Mouse (Mus musculus) myocyte (in vitro differentiated cells): ENCODE results near the gene Ank3. TPM values are rescaled to one million over a fixed set of nuclear protein-coding genes. Genes with fewer than 3 reads are reported as not detected.

Experiments used
- H3K27me3 ChIP-seq: one replicate; pipeline ENCODE4 v1.6.1; 2011; ENCODE audit not compliant: control insufficient read depth, insufficient read depth, insufficient read length
- H3K36me3 ChIP-seq: one replicate; pipeline ENCODE4 v1.6.1; 2011; ENCODE audit not compliant: control insufficient read depth, insufficient read depth
- H3K4me2 ChIP-seq: one replicate; pipeline ENCODE4 v1.6.1; 2011; ENCODE audit warnings: low read depth, control low read depth
- H3K4me3 ChIP-seq: one replicate; pipeline ENCODE4 v1.5.1; 2011; ENCODE audit warnings: mild to moderate bottlenecking, control low read depth, moderate library complexity
- H3K79me2 ChIP-seq: one replicate; pipeline ENCODE4 v1.6.1; 2011; ENCODE audit not compliant: control insufficient read depth, insufficient read depth
- H3ac ChIP-seq: one replicate; pipeline ENCODE4 v1.6.1; 2011; ENCODE audit not compliant: control insufficient read depth, insufficient read length
- CEBPB ChIP-seq: IDR thresholded peaks from 2 replicates; pipeline ENCODE4 v1.6.1; 2011; ENCODE audit warnings: mild to moderate bottlenecking, moderate library complexity; ENCODE audit not compliant: poor library complexity, insufficient read depth, severe bottlenecking
- E2F4 ChIP-seq: IDR thresholded peaks from one replicate; pipeline ENCODE4 v1.6.1; 2011; ENCODE audit warnings: mild to moderate bottlenecking, control low read depth, moderate library complexity; ENCODE audit not compliant: insufficient read depth
- MAX ChIP-seq: IDR thresholded peaks from one replicate; pipeline ENCODE4 v1.6.1; 2011; ENCODE audit warnings: low read depth, mild to moderate bottlenecking, control low read depth
- MYOD1 ChIP-seq, 3 experiments: IDR thresholded peaks; one replicate each; pipeline ENCODE4 v1.6.1; 2011; ENCODE audit warnings: control low read depth in 2 of 3, low read depth in 2 of 3, mild to moderate bottlenecking in 2 of 3, moderate library complexity in 1 of 3; ENCODE audit not compliant: insufficient read length in 2 of 3, control insufficient read depth in 1 of 3
- MYOG ChIP-seq, 3 experiments: IDR thresholded peaks; one replicate each; pipeline ENCODE4 v1.6.1; 2011; ENCODE audit warnings: control low read depth in 2 of 3, low read depth in 2 of 3, mild to moderate bottlenecking in 2 of 3; ENCODE audit not compliant: insufficient read length in 2 of 3, control insufficient read depth in 1 of 3, insufficient read depth in 1 of 3
- POLR2A ChIP-seq: IDR thresholded peaks from one replicate; pipeline ENCODE4 v1.6.1; 2011; ENCODE audit warnings: low read depth, mild to moderate bottlenecking, control low read depth, moderate library complexity; ENCODE audit not compliant: insufficient read length
- POLR2AphosphoS2 ChIP-seq: IDR thresholded peaks from one replicate; pipeline ENCODE4 v1.6.1; 2011; ENCODE audit warnings: low read depth, control low read depth; ENCODE audit not compliant: insufficient read length
- REST ChIP-seq: IDR thresholded peaks from one replicate; pipeline ENCODE4 v1.6.1; 2011; ENCODE audit warnings: mild to moderate bottlenecking, control low read depth, moderate library complexity; ENCODE audit not compliant: insufficient read depth, insufficient read length
- SRF ChIP-seq: IDR thresholded peaks from one replicate; pipeline ENCODE4 v1.6.1; 2011; ENCODE audit warnings: low read depth; ENCODE audit not compliant: control insufficient read depth, insufficient read length
- TCF12 ChIP-seq: IDR thresholded peaks from one replicate; pipeline ENCODE4 v1.6.1; 2011; ENCODE audit warnings: mild to moderate bottlenecking, control low read depth; ENCODE audit not compliant: poor library complexity, insufficient read depth, severe bottlenecking
- TCF3 ChIP-seq: IDR thresholded peaks from one replicate; pipeline ENCODE4 v1.6.1; 2011; ENCODE audit warnings: low read depth, control low read depth; ENCODE audit not compliant: insufficient read length
- USF1 ChIP-seq: IDR thresholded peaks from one replicate; pipeline ENCODE4 v1.6.1; 2011; ENCODE audit warnings: low read depth, mild to moderate bottlenecking, control low read depth, moderate library complexity
- polyA plus RNA-seq: library from polyadenylated mRNA; unstranded; fragments of >200 nt; fragmentation: generic; extraction: Trizol; gene quantifications from one replicate; pipeline ENCODE4 v1.2.1, GENCODE M21; 2012; ENCODE audit warnings: missing spikeins

The Ank3 gene
- polyA plus RNA-seq, 1 experiment = 5.5 TPM

DNA sequence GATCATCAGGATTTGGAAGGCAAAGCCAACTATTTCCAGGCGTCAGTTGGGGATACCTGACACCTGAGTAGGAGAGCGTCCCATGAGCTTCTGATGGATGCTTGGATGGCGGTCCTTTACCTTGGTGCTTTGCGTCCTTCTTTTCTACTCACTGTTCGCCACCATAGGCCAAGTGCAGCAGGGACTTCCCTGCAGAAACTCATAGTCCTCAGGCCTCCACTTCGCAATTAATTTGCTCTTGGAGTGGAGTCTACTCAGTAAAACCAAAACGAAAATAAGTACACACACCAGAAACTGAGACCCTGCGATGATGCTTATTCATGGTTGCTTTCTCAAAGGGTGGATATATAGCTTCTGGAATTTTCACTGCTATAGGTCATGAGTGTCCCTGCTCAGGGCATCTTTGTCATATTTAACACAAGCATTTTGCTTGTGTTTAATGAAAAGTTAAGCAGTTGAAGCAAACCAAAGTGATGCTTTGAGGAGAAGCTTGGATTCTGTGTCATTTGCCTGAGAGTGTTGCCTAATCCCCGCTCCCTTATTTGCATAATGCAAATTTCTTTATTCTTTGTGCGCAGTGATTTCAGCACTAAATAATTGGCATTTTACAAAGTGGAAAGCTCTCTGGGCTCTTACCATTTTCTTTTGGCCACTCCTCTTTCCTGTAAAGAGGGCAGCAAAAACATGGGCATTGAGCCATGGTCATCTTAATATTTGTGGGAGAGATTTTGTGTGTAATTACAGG, 145.5 kb downstream of the Ank3 start:
- H3ac ChIP-seq = no peak overlapping the region
- no peak overlapping the region for H3K4me3 ChIP-seq
- no peaks in the 10 kb centered on the region for H3K27me3 ChIP-seq
- TF ChIP-seq POLR2A (no peak), MAX (no peak), E2F4 (no peak), SRF (no peak), TCF3 (no peak), USF1 (no peak), TCF12 (no peak), CEBPB (no peak), REST (no peak), MYOG (IDR thresholded peaks at IDR 0.05; ENCODE audit: control insufficient read depth in 1 of 3, insufficient read depth in 1 of 3, insufficient read length in 2 of 3, low read depth in 2 of 3) (no peak), MYOD1 (IDR thresholded peaks at IDR 0.05; ENCODE audit: control insufficient read depth in 1 of 3, insufficient read length in 2 of 3, low read depth in 2 of 3) (no peak), POLR2AphosphoS2 (no peak)
- no peaks in the 10 kb centered on the region for H3K79me2 ChIP-seq
- no peak overlapping the region for H3K4me2 ChIP-seq
- no peaks in the 10 kb centered on the region for H3K36me3 ChIP-seq

DNA sequence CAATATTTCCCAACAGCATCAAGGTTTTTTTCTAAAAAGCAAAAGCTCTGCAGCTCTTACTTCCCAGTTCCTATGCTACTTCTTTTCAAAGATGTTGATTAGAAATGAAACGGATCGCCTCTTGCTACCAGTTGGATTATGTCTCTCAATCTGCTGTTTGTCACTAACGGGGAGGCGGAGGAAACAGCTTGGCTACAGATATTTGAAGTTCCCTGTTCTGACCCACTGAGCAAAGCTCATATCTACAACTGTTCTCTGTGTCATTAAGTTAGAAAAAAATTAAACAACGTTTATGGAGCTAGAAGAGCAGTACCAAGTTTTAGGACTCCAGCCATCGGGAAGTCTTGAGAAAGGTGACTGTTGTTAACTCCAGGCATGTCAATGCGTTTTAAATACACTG, 146.1 kb downstream of the Ank3 start:
- no peak overlapping the region for H3K4me2 ChIP-seq
- H3K79me2 ChIP-seq = no peaks in the 10 kb centered on the region
- no peaks in the 10 kb centered on the region for H3K36me3 ChIP-seq
- H3ac ChIP-seq = no peak overlapping the region
- H3K4me3 ChIP-seq = no peak overlapping the region
- H3K27me3 ChIP-seq = no peaks in the 10 kb centered on the region
- TF ChIP-seq MYOG (IDR thresholded peaks at IDR 0.05; ENCODE audit: control insufficient read depth in 1 of 3, insufficient read depth in 1 of 3, insufficient read length in 2 of 3, low read depth in 2 of 3) (no peak), REST (no peak), POLR2A (no peak), MYOD1 (IDR thresholded peaks at IDR 0.05; ENCODE audit: control insufficient read depth in 1 of 3, insufficient read length in 2 of 3, low read depth in 2 of 3) (no peak), USF1 (no peak), TCF3 (no peak), TCF12 (no peak), MAX (no peak), CEBPB (no peak)

DNA sequence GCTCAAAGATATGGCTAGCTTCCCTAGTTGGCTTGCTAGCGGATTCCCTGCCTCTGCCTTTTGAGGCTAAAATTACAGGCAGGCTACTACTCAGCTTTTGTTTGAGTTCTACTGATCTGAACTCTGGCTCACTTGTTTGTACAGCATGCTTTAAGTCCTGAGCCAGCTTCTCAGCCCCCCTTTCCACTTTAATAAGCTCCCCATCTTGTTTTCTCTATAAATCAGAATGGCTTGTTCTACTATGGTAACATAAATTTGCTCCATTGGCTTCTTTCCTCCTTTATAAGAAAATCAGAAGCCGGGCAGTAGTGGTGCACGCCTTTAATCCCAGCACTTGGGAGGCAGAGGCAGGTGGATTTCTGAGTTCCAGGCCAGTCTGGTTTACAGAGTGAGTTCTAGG, 147.4 kb downstream of the Ank3 start:
- Histone ChIP-seq H3K4me2 (no peak overlapping the region), H3K27me3 (no peaks in the 10 kb centered on the region), H3ac (no peak overlapping the region), H3K79me2 (no peaks in the 10 kb centered on the region), H3K36me3 (no peaks in the 10 kb centered on the region), H3K4me3 (no peak overlapping the region)
- TF ChIP-seq POLR2AphosphoS2 (no peak), CEBPB (no peak), USF1 (no peak), TCF3 (no peak), TCF12 (no peak), MYOD1 (IDR thresholded peaks at IDR 0.05; ENCODE audit: control insufficient read depth in 1 of 3, insufficient read length in 2 of 3, low read depth in 2 of 3) (no peak), MAX (no peak), MYOG (IDR thresholded peaks at IDR 0.05; ENCODE audit: control insufficient read depth in 1 of 3, insufficient read depth in 1 of 3, insufficient read length in 2 of 3, low read depth in 2 of 3) (no peak), E2F4 (no peak), SRF (no peak), REST (no peak), POLR2A (no peak)

DNA sequence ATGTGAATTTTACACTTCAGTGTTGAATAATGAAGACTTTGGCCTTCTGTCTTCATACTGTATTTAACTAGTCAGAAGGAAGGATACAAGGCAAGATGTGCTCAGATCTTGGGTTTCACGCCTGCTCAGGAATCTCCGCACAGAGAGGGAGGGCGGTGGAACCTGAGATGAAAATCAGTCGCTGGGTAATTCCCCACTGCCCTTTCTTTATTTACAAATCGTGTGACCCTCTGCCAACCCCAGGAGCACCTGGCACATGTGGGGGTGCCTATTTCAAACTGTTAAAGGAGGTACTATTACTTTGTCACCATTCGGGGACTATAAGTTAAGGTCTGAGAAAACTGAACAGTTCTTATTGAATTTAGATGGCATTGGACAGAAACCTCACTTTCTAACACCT, 148.1 kb downstream of the Ank3 start:
- TF ChIP-seq E2F4 (no peak), REST (no peak), TCF12 (no peak), USF1 (no peak), TCF3 (no peak)
- H3K27me3 ChIP-seq = no peaks in the 10 kb centered on the region
- H3K36me3 ChIP-seq = no peaks in the 10 kb centered on the region
- no peak overlapping the region for H3ac ChIP-seq
- H3K4me3 ChIP-seq = no peak overlapping the region
- no peaks in the 10 kb centered on the region for H3K79me2 ChIP-seq
- H3K4me2 ChIP-seq = no peak overlapping the region

DNA sequence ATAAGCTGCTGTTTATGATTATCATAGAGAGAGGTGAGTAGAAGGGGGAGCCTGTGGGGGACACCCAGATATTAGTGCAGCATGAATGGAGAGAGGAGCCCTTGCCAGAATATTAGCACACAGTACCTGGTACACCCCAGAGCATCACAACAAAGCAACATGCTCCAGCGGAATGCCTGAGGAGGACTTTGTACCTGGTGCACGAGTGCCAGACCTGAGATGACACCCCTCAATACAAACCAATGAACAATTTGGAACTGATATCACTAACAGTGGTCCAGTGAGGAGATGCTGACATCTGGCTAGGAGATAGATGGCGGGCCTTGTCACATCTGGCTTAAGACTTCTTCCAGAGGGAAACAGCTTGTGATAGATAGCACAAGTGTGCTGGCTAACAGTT, 150.2 kb downstream of the Ank3 start:
- Histone ChIP-seq H3K4me3 (no peak overlapping the region), H3K27me3 (no peaks in the 10 kb centered on the region)

More for the DNA sequence above, 150.2 kb downstream of the Ank3 start:
- no peaks in the 10 kb centered on the region for H3K79me2 ChIP-seq
- no peaks in the 10 kb centered on the region for H3K36me3 ChIP-seq
- TF ChIP-seq SRF (no peak), E2F4 (no peak), MYOD1 (IDR thresholded peaks at IDR 0.05; ENCODE audit: control insufficient read depth in 1 of 3, insufficient read length in 2 of 3, low read depth in 2 of 3) (no peak), POLR2A (no peak), USF1 (no peak), POLR2AphosphoS2 (no peak), CEBPB (no peak), MAX (no peak), MYOG (IDR thresholded peaks at IDR 0.05; ENCODE audit: control insufficient read depth in 1 of 3, insufficient read depth in 1 of 3, insufficient read length in 2 of 3, low read depth in 2 of 3) (no peak), REST (no peak), TCF3 (no peak)
- no peak overlapping the region for H3K4me2 ChIP-seq
- no peak overlapping the region for H3ac ChIP-seq
